Mouse (Mus musculus) midbrain, embryonic 14.5 days (tissue): ENCODE measurements around the gene Klk6. TPM values are rescaled to one million over a fixed set of nuclear protein-coding genes. Genes with fewer than 3 reads are reported as not detected.

Source experiments
- ATAC-seq: fragments of 200-750 bp; cut with Nextera tagmentation; 2 replicates; pipeline ENCODE4 v1.8.0; 2017; ENCODE audit warnings: moderate number of reproducible peaks, moderate library complexity; ENCODE audit not compliant: low FRiP score, low TSS enrichment
- DNase-seq: peaks from one replicate; pipeline ENCODE4 v3.0.0-alpha.2; 2015
- H3K27ac ChIP-seq: fragments of 300-500 bp; sonication (generic); replicated peaks from 2 replicates; pipeline ENCODE4 v1.5.1; 2014; ENCODE audit warnings: mild to moderate bottlenecking, low read depth, low read length, moderate library complexity
- H3K27me3 ChIP-seq: fragments of 300-500 bp; sonication (generic); 2 replicates; pipeline ENCODE4 v1.6.1; 2014; ENCODE audit warnings: low read length, control low read depth, mixed read lengths; ENCODE audit not compliant: control insufficient read depth, insufficient read depth
- H3K36me3 ChIP-seq: fragments of 300-500 bp; sonication (generic); 2 replicates; pipeline ENCODE4 v1.6.1; 2014; ENCODE audit warnings: low read length, control low read depth; ENCODE audit not compliant: control insufficient read depth, insufficient read depth
- H3K4me1 ChIP-seq: fragments of 300-500 bp; sonication (generic); 2 replicates; pipeline ENCODE4 v1.6.1; 2014; ENCODE audit warnings: mild to moderate bottlenecking, antibody characterized with exemption, low read length, control low read depth; ENCODE audit not compliant: control insufficient read depth, insufficient read depth
- H3K4me2 ChIP-seq: fragments of 300-500 bp; sonication (generic); 2 replicates; pipeline ENCODE4 v1.6.1; 2014; ENCODE audit warnings: mild to moderate bottlenecking, low read length, moderate library complexity
- H3K4me3 ChIP-seq: fragments of 300-500 bp; sonication (generic); replicated peaks from 2 replicates; pipeline ENCODE4 v1.5.1; 2014; ENCODE audit warnings: low read depth, low read length
- H3K9ac ChIP-seq: fragments of 300-500 bp; sonication (generic); replicated peaks from 2 replicates; pipeline ENCODE4 v1.6.1; 2014; ENCODE audit warnings: mild to moderate bottlenecking, low read length, moderate library complexity
- H3K9me3 ChIP-seq: fragments of 300-500 bp; sonication (generic); 2 replicates; pipeline ENCODE4 v1.6.1; 2016; ENCODE audit warnings: low read length, control low read depth, mixed read lengths; ENCODE audit not compliant: control insufficient read depth
- WGBS: fragments of 180-500 bp; shearing (Covaris S2); extraction: QIAGEN DNeasy Blood & Tissue Kit; methylation state at CpG from one replicate; pipeline ENCODE4 v1.1.7; 2014; 5-methylcytosine and 5-hydroxymethylcytosine counted together
- polyA plus RNA-seq: library from polyadenylated mRNA; unstranded; fragments of >200 nt; fragmentation: Nextera tagmentation; extraction: Ambion mirVana; gene quantifications from 2 replicates; pipeline ENCODE4 v1.2.1, GENCODE M21; 2014

Gene Klk6
- polyA plus RNA-seq, 1 experiment from 2014 or later = not detected

DNA sequence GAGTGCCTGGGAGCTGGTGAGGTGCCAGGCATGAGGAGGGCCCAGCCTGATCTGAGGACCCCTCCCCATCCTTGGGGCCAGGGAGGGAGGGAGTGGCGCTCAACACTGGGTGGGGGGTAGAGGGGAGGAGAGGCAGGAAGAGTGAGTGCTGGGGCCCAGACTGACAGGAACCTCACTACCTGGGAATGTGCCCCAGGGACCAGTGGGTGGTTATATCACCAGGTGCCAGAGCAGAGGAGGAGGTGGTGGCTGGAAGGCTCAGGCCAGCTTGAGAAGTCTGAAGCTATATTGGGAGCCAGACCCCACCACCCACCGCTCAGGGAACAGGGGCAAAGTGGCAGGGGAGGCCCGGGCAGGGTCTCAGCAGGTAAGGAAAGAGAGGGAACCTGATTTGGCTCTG lies 17.4 kb downstream of the Klk6 start, which contains the start of gene Klk5:
Klk5 (plus strand) TSS at position 271 of the 400 bp plus-strand sequence.
- WGBS = 57% methylated on average over 3 of the region's 3 CpGs
- H3K4me2 ChIP-seq = no peak within 1 kb of the TSS
- no peak for ATAC-seq

DNA sequence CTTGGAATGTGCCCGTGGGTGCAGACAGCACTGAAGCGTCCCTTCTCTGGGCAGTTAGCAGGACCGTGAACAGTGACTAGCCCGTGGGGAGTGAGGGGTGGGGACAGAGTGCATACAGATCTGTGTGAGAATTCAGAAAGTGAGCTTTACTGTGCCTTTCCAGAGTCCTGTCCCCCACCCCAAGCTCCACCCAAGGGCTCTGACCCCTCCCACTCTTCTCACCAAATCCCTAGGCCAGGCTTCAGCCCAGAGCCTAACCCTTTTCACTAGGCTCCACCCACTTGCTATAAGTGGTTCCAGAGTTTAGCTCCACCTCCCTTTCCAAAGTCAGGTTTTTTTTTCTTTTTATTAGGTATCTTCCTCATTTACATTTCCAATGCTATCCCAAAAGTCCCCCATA lies 19.5 kb downstream of the Klk6 start:
- Histone ChIP-seq H3K4me1 (no peaks in the 10 kb centered on the region), H3K27ac (no peak overlapping the region), H3K27me3 (no peaks in the 10 kb centered on the region), H3K9ac (no peak overlapping the region), H3K9me3 (no peaks in the 10 kb centered on the region), H3K4me3 (no peak overlapping the region), H3K36me3 (no peaks in the 10 kb centered on the region), H3K4me2 (no peak overlapping the region)
- ATAC-seq (no peak), DNase-seq (no peak)
- WGBS = 88% methylated on average over 4 of the region's 4 CpGs

More for the DNA sequence above, 17.4 kb downstream of the Klk6 start, which contains the start of gene Klk5:
- no peak for DNase-seq
- Histone ChIP-seq H3K9ac (no peak within 1 kb of the TSS), H3K4me3 (no peak within 1 kb of the TSS), H3K9me3 (no peaks in the 10 kb centered on the region), H3K27ac (no peak within 1 kb of the TSS), H3K4me1 (no peaks in the 10 kb centered on the region), H3K36me3 (no peaks in the 10 kb centered on the region), H3K27me3 (no peaks in the 10 kb centered on the region)

DNA sequence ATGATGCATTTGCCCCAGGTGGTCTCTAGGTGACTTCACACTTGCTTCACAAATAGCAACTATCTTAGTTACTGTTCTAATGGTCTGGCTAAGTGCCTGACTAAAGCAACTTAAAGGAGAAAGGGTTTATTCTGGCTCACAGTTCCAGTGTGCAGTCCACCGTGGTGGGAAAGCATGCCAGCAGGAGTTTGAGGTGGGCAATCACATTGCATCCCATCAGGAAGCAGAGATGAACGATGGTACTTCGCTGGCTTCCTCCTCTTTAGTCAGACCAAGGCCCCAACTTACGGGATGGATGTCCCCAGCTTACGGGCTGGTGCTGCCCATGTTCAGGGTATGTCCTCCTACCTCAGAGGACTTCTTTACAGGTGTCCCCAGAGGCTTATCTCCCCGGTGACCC lies 27.3 kb downstream of the Klk6 start:
- DNase-seq (no peak), ATAC-seq (no peak)
- no peaks in the 10 kb centered on the region for H3K27me3 ChIP-seq
- no peak overlapping the region for H3K4me3 ChIP-seq
- no peak overlapping the region for H3K9ac ChIP-seq
- no peaks in the 10 kb centered on the region for H3K36me3 ChIP-seq
- H3K9me3 ChIP-seq = no peaks in the 10 kb centered on the region
- no peaks in the 10 kb centered on the region for H3K4me1 ChIP-seq
- WGBS = 90% methylated on average over 6 of the region's 6 CpGs
- H3K4me2 ChIP-seq = no peak overlapping the region
- H3K27ac ChIP-seq = no peak overlapping the region

DNA sequence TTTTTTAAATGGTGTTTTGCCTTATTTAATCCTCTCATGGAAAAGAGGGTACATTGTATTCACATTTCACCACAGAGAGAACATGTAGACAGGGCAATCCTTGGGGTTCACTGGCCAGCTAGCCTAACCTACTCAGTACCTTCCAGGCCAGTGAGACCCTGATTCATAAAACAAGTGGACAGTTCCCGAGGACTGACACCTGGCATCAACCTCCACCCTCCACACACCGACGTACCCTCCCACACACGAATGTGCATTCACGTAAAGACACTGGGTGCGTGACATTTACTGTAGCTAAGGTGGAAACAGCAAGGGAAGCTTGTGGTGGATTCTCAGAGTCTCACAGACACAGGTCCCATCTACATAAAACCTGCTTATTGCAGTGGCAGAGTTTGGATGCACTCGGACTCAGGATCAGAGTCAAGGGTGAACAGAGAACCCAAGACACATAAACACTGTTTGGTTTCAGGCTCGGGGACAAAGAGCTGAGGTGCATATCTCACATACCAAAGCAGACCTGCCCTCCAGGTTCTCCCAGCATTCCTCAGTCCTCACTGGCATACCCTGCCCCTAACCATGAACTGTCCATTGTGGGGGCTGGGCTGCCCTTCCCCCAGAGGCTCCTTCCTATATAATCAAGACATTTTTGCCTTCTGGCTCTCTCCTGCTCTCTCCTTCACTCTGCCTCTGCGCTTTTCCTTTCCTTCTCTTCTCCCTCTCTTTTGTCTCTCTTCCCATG lies 30.5 kb downstream of the Klk6 start:
- Histone ChIP-seq H3K4me1 (no peaks in the 10 kb centered on the region), H3K36me3 (no peaks in the 10 kb centered on the region), H3K9ac (no peak overlapping the region), H3K27ac (no peak overlapping the region), H3K4me3 (no peak overlapping the region), H3K9me3 (no peaks in the 10 kb centered on the region), H3K4me2 (no peak overlapping the region), H3K27me3 (no peaks in the 10 kb centered on the region)
- 88% methylated on average over 9 of the region's 9 CpGs for WGBS
- ATAC-seq = no peak
- no peak for DNase-seq

DNA sequence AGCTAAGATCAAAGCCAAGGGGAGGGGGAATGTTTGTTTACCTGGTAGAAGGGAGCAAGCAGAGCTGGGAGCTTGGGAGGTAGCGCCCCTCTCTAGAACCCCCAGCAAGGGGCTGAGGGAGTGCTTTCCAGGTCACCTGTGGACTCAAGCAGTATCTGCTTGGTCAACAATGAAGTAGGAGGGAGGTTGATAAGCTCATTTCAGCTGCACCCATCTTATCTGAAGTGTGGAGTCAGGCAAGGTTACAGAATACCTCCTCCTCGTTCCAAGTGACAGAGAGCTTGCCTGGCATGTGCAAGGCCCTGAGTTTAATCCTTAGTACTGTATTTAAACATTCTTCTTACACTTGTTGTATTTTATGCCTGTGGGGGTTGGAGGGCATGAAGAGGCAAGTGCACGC lies 31.4 kb downstream of the Klk6 start:
- H3K27ac ChIP-seq = no peak overlapping the region
- ATAC-seq (no peak), DNase-seq (no peak)
- H3K4me2 ChIP-seq = no peak overlapping the region
- no peaks in the 10 kb centered on the region for H3K4me1 ChIP-seq
- H3K9me3 ChIP-seq = no peaks in the 10 kb centered on the region
- 84% methylated on average over 3 of the region's 3 CpGs for WGBS
- no peaks in the 10 kb centered on the region for H3K36me3 ChIP-seq
- H3K4me3 ChIP-seq = no peak overlapping the region
- no peak overlapping the region for H3K9ac ChIP-seq
- no peaks in the 10 kb centered on the region for H3K27me3 ChIP-seq

DNA sequence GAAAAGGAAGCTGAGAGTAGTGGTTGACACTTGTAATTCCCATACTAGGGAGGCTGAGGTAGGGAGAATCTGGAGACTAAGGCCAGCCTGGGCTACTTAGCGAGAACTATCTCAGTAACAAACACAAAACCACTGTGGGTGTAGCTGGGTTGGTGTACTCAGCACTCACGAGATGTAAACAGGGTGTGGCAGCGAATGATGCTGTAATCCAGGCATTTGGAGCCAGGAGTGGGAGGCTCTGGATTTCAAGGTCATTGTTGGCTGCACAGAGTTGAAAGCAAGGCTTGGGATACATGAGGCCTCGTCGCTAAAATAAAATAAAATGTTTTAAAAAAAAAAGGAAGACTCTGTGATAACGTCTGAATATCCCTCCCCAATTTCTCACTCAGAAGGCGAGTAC lies 32.0 kb downstream of the Klk6 start:
- Histone ChIP-seq H3K4me1 (no peaks in the 10 kb centered on the region), H3K4me2 (no peak overlapping the region), H3K9ac (no peak overlapping the region), H3K36me3 (no peaks in the 10 kb centered on the region), H3K9me3 (no peaks in the 10 kb centered on the region), H3K27ac (no peak overlapping the region), H3K4me3 (no peak overlapping the region), H3K27me3 (no peaks in the 10 kb centered on the region)
- DNase-seq (no peak), ATAC-seq (no peak)
- 86% methylated on average over 7 of the region's 7 CpGs for WGBS

DNA sequence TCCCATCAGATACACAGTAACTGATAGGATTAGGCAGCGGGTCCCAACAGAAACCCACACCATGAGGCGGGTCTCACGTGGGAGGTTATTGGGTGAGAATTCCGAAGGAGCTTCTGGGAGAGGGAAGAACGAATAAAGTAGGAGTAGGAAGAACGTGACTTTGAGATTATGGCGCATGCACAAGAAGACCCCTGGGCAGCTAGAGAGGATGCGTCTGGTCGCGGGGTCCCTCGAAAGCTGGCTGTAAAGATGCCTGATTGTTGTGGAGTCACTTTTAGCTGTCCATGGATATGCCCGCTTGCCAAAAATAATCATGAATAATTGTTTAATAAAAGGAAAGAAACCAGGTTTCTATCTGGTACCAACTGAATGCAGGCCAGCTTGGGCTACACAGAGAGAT lies 33.2 kb downstream of the Klk6 start:
- H3K4me3 ChIP-seq = no peak overlapping the region
- H3K27ac ChIP-seq = no peak overlapping the region
- H3K4me1 ChIP-seq = no peaks in the 10 kb centered on the region
- DNase-seq (no peak), ATAC-seq (no peak)
- H3K27me3 ChIP-seq = no peaks in the 10 kb centered on the region
- H3K4me2 ChIP-seq = no peak overlapping the region
- no peaks in the 10 kb centered on the region for H3K36me3 ChIP-seq
- WGBS = 92% methylated on average over 12 of the region's 12 CpGs
- no peaks in the 10 kb centered on the region for H3K9me3 ChIP-seq
- no peak overlapping the region for H3K9ac ChIP-seq

DNA sequence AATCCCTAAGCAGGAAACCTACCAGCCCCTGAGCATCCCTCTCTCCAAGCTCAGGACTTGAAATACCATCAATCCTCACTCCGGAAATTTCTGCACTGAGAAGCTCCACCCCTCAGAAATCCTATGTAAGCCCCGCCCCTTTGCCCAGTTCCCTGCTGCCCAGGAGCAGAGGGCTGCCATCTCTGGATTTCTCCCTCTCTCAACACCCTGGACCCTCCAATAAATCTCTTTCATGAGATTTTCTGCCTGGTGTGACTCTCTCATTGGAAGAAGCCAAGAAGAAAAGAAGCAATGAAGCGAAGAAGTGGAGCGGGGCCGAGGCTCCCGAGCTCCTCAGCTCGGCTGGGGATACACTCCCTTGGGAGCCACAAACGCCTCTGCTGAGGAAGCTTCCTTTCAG lies 36.1 kb downstream of the Klk6 start:
- no peak overlapping the region for H3K4me3 ChIP-seq
- H3K9me3 ChIP-seq = no peaks in the 10 kb centered on the region
- ATAC-seq = no peak
- H3K9ac ChIP-seq = no peak overlapping the region
- H3K36me3 ChIP-seq = no peaks in the 10 kb centered on the region
- H3K4me1 ChIP-seq = no peaks in the 10 kb centered on the region
- H3K27me3 ChIP-seq = no peaks in the 10 kb centered on the region
- no peak overlapping the region for H3K4me2 ChIP-seq
- no peak overlapping the region for H3K27ac ChIP-seq
- WGBS = 29% methylated on average over 8 of the region's 8 CpGs
- no peak for DNase-seq

DNA sequence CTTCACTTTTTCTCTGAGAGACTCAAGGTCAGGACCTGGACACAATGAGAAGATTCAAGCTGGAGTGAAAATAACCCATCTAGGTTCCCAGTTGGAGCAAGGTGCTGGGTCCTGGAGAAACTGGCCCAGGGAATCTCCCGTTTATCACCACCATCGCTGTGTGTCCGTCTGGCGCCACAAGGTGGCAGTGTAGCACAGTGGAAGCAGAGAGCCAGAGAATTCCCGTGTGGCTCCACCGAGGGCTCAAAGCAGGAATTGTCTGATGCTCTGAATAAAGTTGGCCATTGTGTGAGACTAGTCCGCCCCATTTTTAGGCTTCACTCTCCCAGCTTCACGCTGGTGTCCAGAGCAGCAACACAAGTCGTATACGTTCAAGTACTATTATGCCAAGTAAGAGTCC lies 48.9 kb downstream of the Klk6 start:
- Histone ChIP-seq H3K27me3 (no peaks in the 10 kb centered on the region), H3K4me2 (no peak overlapping the region), H3K4me1 (no peaks in the 10 kb centered on the region), H3K27ac (no peak overlapping the region), H3K4me3 (no peak overlapping the region), H3K9ac (no peak overlapping the region), H3K36me3 (no peaks in the 10 kb centered on the region), H3K9me3 (no peaks in the 10 kb centered on the region)
- WGBS = 5% methylated on average over 10 of the region's 10 CpGs
- DNase-seq = peak; percentile 91
- ATAC-seq = no peak
